Mouse (Mus musculus): ENCODE results near the gene Cd24a.
A peak's percentile ranks its signal among the peaks of the same experiment; 100 is the strongest.

The Cd24a gene

DNA sequence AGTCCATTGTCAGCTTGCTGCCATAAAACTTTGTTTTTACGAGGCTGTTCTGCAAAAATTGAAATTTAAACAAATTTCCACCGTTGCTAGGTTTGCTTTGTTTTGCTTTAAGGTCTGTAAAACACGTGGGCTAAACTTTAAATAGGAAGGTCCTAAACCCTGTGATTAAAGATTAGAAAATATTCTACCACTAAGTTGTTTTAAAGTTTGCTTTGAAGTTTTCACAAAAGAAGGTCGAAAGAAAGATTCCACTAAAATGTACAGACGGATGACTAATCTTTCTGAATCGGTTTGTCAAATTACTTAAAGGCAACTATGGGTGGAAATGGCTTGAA is at the start of gene Cd24a:
Gene Cd24a (plus strand): TSS at position 288 of the 335 bp plus-strand sequence.
- no peak for DNase-seq (ENCODE audit: low spot score in 2 of 2)

- no peak for DNase-seq (ENCODE audit: low spot score in 2 of 2)
Observed at GRCm38 (mm10) chr10:43534382-43534781, 43.7 kb upstream of the Cd24a start.

DNA sequence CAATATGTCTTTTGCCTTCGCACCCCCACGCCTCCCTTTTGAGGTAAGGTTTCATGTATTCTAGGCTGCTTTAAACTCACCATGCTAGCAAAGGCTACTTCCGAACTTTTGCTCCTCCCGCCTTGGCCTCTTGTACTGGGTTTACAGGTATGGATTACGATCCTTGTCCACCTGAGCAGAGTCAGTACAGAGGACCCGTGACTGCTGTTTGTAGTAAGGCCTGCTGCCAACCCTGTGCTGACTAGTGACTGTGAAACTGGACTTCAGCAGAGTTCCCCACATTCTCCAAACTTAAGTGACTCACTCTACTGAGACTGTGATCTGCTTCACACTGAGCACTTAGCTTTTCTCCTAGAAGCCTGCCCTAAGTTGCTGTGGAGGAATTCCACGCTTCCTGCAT is 40.4 kb upstream of the Cd24a start:
- DNase-seq (ENCODE audit: low spot score in 2 of 2), result no peak

GRCm38 (mm10) chr10:43538831-43539230 is 39.3 kb upstream of the Cd24a start:
- DNase-seq (ENCODE audit: low spot score in 2 of 2), result no peak

- no peak for DNase-seq (ENCODE audit: low spot score in 2 of 2)
Observed at GRCm38 (mm10) chr10:43539746-43540310, 38.3 kb upstream of the Cd24a start.

DNA sequence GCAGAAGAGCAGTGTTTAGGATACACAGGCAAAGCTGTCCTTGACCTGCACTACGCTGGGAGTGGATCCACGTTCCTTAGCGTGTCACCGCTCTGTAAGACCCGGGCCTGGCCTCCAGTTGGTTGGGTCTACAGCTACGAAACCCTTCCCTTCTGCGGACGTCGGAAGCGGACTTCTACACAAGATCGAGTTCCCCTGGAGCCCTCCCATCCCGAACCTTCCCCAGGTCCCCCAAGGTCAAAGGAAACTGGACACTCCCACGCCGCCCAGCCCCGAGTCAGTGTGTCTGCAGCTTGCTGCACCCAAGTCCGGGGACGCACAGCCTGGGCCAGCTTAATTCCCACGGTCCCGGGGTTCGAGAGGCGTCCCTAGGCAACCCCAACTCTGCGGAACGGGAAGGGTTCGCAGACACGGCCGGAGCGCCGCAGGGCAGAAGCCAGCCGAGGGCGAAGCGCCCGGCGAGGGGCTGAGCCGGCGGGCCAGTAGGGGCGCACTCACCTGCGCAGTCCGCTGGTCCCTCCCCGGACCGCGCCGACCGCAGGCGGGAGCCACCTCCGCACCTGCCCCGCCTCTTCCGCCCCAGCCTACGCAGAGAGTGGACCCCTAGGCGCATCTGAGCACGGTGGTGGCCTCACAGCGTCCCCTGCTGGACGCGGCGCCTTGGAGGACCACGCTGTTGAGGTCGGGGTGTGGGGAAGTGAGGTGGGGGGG is 37.5 kb upstream of the Cd24a start, which contains the start of gene 1700021F05Rik:
Gene 1700021F05Rik (minus strand): TSS at position 553 of the 711 bp plus-strand sequence.
- DNase-seq (ENCODE audit: low spot score in 2 of 2), result peak; percentile 89 to 90

DNA sequence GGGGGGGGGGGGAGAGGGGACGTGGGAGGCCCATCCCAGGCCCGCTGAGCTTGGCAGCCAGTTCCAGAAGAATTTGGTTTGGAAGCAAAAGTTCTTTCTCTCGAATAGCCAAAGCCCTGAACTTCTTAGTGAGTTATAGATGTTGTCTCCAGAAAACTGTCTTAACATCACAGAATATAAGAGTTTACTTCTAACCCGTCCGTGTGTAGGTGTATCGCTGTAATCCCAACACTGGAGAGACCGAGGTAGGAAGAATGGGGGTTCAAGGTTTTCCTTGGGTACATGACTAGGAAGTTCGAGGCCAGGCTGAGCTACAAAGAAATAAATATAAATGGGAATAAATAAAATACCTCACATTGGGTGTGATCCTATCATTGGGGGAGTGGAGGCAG is 36.9 kb upstream of the Cd24a start:
- no peak for DNase-seq (ENCODE audit: low spot score in 2 of 2)

GRCm38 (mm10) chr10:43549411-43549810 is 28.7 kb upstream of the Cd24a start:
- DNase-seq (ENCODE audit: low spot score in 2 of 2), result no peak

DNA sequence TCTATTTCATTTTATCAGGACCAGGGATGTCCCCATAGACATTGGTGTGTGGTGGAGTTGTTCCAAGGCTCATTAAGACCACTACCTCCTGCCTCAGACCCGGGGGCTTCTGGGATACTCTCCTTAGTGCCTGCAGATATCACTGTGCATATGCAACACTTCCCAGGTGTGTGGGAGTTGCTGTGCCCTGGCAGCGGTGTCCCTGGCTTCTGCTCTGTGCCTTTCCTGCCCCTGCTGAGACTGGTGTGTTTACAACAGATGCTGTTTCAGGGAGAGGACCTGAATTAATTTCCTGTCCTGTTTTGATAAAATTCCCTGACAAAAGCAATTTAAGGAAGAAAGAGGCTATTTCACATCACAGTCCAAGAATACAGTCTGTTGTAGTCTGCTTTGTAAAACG is 27.2 kb upstream of the Cd24a start:
- DNase-seq (ENCODE audit: low spot score in 2 of 2), result no peak

GRCm38 (mm10) chr10:43551388-43551787 is 26.7 kb upstream of the Cd24a start:
- DNase-seq (ENCODE audit: low spot score in 2 of 2), result no peak

GRCm38 (mm10) chr10:43557630-43558165 is 20.4 kb upstream of the Cd24a start:
- no peak for DNase-seq (ENCODE audit: low spot score in 2 of 2)

DNA sequence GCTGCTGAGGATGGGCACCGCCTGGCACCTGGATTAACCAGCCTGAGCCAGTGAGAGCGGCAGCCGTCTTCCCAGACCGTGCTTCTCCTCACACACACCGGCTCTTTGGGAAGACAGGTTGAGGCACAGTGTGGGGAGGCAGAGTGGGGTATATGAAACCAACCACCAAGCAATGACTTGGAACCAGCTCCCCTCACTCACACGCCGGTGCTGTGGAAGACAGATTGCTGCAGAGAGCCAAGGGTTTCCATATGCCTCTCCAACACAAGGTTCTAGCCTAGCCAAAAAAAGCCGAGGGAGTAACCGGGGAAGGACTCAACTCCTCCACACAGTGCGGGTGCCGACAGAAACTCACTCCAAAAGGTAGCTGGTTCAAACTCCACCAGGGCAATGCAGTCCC is 18.8 kb upstream of the Cd24a start:
- no peak for DNase-seq (ENCODE audit: low spot score in 2 of 2)

- no peak for DNase-seq (ENCODE audit: low spot score in 2 of 2)
Observed at GRCm38 (mm10) chr10:43560765-43561164, 17.3 kb upstream of the Cd24a start.

DNA sequence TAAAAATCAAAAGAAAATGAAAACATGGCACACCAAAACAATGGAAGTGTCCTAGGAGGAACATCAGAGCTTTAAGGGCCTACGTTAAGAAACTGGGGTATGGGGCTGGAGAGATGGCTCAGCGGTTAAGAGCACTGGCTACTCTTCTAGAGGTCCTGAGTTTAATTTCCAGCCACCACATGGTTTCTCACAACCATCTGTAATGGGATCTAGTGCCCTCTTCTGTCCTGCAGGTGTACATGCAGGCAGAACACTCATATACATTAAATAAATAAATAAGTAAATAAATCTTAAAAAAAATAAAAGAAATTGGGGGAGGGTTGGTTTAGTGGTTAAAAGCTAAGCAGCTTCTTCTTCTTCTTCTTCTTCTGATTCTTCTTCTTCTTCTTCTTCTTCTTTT is 16.8 kb upstream of the Cd24a start:
- no peak for DNase-seq (ENCODE audit: low spot score in 2 of 2)

GRCm38 (mm10) chr10:43574352-43574751 is 3.7 kb upstream of the Cd24a start:
- no peak for DNase-seq (ENCODE audit: low spot score in 2 of 2)

DNA sequence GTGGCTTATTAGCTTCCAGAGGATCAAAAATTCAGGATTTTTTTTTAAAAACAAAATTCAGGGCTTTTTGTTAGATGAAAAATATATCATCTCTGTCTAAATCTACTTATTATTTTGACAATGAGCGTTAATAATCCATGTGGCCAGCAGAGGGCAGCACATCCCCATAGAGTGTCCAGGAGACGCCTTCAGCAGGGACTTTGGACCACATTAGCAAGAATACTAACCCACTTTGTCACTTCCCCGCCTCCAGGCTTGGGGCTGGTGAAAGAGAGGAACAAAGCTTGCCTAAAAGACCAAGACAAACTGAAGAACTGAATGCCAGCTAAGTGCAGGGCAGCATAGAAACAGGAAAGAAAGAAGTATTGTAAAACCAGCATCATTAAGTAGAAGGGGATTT is 3.1 kb upstream of the Cd24a start:
- peak; percentile 53 to 58 for DNase-seq (ENCODE audit: low spot score in 2 of 2)

DNA sequence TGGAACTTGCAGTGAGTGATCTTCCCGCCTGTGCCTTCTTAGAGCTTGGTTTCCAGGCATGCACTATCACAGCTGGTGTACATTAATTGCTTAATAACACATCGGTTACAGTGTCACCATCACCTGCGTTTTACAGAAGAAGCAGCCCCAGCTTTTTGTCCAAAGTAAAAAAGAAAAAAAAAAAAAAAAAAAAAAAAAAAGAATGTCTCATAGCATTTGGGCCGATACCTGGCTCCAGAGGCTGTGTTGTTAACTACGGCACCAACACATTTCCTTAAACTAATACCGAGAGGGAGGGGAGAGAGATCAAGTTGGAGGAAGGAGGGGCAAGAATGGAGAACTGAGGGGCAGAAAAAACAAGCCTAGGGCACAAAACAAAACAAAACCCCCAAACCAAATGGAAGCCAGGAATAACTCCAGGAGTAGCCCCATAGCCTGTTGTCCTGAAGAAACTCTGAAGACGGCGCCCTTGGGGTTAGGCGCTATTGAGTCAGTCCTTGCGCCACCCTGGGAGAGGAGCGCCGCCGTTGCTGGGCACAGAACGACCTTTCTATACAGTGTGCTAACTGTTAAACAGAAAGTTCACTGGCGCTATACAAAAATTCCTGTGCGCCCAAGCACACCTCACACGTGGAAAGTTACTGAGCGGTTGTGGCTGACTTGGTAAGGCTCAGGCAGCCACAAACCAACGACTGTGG is 636 bp upstream of the Cd24a start:
- no peak for DNase-seq (ENCODE audit: low spot score in 2 of 2)

GRCm38 (mm10) chr10:43578366-43578753 is 276 bp downstream of the Cd24a start:
- no peak for DNase-seq (ENCODE audit: low spot score in 2 of 2)

DNA sequence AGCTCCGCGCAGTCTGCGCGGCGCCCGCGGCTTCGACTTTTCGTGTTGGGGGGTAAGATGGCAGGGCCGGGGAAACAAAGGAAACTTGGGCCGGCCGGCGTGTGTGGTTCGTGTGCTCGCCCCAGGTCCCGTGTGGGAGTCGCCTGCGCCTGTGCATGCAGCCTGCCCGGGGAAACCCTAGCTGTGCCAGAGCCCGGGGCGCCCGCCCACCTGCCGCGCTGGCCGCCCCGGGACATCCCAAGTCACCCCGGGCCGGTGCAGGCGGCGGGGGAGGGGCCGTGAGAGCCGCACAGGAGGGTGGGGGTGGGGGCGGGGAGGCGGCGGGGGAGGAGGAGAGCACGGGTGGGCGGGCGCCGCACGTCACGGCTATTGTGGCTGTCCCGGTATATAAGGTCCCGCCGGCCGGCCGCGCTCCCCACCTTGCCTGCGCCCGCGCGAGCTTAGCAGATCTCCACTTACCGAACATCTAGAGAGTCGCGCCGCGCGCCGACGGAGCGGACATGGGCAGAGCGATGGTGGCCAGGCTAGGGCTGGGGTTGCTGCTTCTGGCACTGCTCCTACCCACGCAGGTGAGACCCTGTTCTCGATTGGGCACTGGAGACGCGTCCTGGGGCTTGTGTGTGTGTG is 783 bp downstream of the Cd24a start:
- peak in 1 of 2 experiments; percentile 20 for DNase-seq (ENCODE audit: low spot score in 2 of 2)

- no peak for DNase-seq (ENCODE audit: low spot score in 2 of 2)
Observed at GRCm38 (mm10) chr10:43579381-43580261, 1.5 kb downstream of the Cd24a start.

DNA sequence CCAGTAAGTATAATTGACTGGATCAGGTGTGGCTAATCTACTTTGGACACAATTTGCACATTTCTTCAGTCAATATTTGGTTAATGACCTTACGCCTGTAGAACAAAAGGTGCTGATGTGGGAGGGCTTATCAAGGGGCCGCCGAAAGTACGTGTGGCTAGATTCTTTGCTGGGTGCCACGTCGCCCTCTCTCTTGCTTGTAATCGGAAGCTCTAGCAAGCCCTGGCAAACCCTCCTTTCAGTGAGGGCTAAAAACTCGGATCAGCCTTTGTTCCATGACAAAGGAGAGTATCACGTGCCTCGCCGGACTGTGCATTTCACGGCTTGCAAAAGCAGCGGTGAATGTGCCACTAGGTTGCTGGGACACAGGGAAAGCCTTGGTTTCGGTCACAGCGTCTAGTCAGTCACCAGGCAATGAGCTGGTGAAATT is 2.6 kb downstream of the Cd24a start:
- DNase-seq (ENCODE audit: low spot score in 2 of 2), result no peak

Data from right cerebral cortex, postnatal 36 days (tissue).